Mouse (Mus musculus) liver, adult (tissue): ENCODE measurements around the gene Kcnj12.

ENCODE experiments used
- GATA4 ChIP-seq: IDR thresholded peaks from 2 replicates; pipeline ENCODE4 v1.6.1; 2014; ENCODE audit warnings: mild to moderate bottlenecking, low read length; ENCODE audit not compliant: insufficient replicate concordance

Gene Kcnj12

GRCm38 (mm10) chr11:61016866-61017398 is 5.4 kb upstream of the Kcnj12 start:
- no peak for TF ChIP-seq GATA4

DNA sequence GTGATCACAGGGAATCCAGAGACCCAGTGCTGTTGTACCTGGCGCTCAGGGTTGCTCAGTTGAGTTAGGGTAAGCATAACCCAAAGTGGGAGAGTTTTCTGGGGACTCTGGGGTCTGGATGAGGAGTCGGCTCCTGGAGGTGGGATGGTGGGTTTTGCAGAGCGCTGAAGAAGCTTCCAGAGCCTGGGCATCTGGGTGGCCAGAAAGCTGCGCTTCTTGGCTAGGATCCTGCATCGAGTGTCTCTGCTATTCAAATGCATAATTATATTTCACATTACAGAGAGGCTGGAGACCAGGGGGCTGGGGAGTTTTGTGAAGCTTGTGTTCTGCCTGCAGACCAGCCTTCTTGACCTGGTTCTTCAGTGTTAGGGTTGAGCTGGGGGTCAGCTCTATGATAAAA is 1.2 kb upstream of the Kcnj12 start:
- TF ChIP-seq GATA4 = no peak

- TF ChIP-seq GATA4 = no peak
These were observed 451 bp upstream of the Kcnj12 start for GRCm38 (mm10) chr11:61021676-61022549.

GRCm38 (mm10) chr11:61023416-61024200 is 1.2 kb downstream of the Kcnj12 start:
- no peak for TF ChIP-seq GATA4

DNA sequence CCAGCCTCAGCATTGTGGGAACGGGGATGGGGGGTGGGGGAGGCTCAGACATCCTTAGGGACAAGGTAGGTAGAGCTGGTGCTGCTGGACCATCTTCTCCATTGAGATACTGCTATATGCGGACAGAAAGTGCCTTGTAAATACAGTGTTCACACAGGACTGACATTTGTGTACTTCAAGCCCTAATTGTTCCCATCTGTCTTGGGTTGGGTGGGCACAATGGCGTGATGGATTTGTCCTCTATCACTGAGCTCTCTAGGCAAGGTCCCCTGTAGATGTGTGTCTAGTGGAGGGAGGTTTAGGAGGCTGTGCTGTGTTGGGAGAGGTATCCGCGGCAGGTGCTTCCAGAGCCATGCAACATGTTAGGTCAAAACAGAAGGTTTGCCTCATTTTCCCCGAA is 2.0 kb downstream of the Kcnj12 start:
- TF ChIP-seq GATA4 = no peak

DNA sequence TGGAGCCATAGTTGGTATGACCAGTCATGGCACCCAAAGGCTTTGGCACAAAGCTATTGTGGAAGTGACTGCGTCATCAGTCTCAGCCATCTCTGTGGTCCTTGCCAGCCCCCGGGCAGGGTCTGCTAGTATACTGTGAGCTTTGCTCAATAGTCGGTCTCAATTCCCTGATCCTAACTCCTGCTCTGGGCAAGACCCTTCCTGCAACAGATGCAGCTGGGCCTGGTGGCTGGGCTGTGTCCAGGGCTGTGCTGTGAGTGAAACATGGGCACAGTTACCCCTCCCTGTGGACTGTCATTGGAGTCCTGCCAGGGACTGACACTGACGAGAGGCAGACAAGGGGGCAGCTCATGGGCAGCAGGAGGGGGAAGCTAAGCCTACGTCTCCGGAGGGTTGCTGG is 2.6 kb downstream of the Kcnj12 start:
- TF ChIP-seq GATA4 = no peak

GRCm38 (mm10) chr11:61025594-61025993 is 3.2 kb downstream of the Kcnj12 start:
- TF ChIP-seq GATA4 = no peak

DNA sequence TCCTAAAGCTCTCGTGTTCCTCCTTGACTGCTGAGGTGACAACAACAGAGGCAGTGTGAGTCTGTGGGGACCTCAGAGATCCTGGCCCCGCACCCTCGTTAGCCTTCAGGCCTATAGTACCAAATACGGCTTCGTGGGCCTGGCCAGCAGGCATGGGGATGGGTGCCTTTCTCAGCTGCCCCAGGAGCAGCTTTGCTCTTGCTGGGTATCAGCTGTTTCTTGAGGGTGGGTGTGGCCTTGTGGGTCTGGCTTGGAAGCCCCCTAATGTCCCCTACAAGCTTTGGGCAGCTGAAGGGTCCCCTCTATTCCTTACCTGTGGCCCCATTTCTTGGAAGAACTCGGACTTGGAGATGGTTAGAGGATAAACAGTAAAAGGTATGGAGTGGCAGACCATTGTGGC is 4.0 kb downstream of the Kcnj12 start:
- no peak for TF ChIP-seq GATA4

GRCm38 (mm10) chr11:61027160-61027559 is 4.8 kb downstream of the Kcnj12 start:
- no peak for TF ChIP-seq GATA4

DNA sequence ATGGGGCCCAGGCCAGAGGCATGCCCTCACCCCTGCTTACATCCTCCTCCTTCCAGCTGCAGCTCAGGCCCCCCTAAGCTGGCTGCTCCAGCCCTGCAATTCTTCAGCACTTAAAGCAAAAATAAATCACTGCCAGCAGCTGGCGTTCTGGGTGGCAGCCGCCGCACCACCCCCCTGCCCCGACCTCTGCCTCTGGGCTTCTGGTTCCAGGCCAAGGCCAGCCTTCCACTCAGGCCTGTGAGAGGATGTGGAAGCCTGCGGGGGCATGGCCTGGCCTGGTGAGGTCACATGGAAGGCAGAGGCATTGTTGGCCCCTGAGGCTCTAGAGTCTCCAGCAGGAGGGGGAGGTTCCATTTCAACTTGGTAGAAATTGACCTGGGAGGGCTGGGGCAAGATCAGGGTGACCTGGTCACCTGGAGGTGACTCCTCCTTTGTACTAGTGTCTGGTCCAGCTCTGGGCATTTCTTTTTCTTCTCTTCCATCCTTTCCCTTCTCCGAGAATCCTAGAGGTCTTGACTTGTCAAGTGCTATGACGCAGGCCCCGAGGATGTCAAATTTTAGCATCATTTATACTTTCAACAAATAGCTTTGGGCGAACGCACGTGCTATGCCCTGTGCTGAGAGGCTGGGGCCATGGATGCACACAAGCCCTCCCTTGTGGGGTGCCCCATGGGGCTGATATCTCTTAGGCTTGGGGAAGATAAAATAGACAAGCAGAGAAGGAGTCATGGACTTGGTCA is 6.0 kb downstream of the Kcnj12 start:
- TF ChIP-seq GATA4 = no peak

DNA sequence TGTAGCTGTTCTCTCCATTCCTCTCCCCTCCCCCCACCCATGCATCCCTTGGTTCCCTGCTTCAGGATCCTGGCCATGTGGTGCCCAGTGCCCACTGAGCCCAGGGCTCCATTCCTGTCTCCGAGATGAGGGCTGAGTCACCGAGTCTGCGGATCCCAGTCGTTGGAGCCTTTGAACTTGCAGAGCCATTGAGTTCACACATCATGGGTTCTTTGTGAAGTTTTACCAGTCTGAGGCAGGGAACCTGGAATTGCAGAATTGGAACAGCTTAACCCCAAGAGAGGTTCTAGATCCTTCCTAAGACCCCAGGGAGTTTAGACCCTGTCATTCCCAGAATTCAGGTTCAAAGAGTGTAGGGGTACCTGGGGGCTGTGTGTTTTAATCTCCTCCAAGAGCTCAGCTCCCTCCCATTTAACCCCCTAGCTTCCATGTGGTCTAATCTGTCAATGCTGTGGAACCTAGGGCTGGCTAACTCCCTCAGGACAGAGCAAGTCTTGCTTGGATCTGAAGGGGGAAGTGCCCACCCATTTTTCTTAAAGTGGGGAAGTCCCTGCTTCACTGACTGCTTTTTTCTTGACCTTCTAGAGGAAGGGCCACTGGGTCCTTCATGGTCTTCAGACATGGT is 6.9 kb downstream of the Kcnj12 start:
- TF ChIP-seq GATA4 = no peak

- TF ChIP-seq GATA4 = no peak
These were observed 7.7 kb downstream of the Kcnj12 start for GRCm38 (mm10) chr11:61029864-61030595.

DNA sequence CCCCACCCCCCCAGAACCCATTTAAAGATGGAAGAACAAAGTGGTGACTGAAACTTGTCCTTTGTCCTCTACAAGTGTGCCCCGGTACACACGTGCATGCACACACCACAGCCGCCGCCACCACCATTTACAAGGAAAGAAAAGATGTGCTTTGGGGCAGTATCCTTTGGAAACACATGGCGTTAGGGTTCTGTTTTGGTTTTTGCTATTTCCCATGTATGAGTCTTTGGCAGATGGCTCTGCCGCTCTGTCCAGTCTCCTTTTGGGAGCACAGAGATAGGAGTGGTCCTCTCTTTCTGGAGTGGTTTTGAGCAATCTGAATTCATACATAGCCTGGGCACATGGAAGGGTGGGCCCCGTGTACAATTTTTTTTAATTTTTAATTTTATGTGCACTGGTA is 8.8 kb downstream of the Kcnj12 start:
- no peak for TF ChIP-seq GATA4
